Mouse (Mus musculus): ENCODE results near the gene B4galnt3.

GRCm38 (mm10) chr6:120154526-120155309 lies 139.6 kb downstream of the B4galnt3 start:
- TF ChIP-seq CTCF (IDR thresholded peaks at IDR 0.05; ENCODE audit: low read depth) (0 out of 2 replicates have a peak, but pooled peaks have one; percentile 2), EP300 (IDR thresholded peaks at IDR 0.05; ENCODE audit: low read depth) (no peak)
